17 mouse cellular contexts compared by ENCODE assay signal in the genomic region with DNA sequence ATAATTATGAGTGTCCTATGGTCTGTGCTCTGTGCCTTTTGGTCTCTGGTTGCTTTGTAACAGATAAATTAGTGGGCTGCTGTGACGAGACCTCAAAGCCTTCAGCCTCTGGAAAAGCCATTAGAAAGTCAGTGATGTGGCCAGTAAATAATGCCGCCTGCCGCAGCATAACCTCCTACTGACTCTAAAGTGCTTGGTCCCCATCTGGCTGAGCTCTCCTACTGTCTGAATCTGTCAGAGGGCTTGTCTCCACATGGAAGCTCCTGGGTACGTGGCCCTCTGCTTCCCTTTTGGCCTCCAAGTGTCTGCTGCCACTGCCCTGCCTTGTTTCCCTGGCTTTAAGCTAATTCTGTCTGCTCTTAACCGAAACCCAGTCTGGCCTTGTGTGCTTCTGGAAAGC. TPM values are rescaled to one million over a fixed set of nuclear protein-coding genes. Genes with fewer than 3 reads are reported as not detected.
DNase-seq lines count a peak whose midpoint lies in the region; ATAC-seq and TF ChIP-seq lines count a peak whose summit lies in the region.
"Had no signal": no experiment of that assay in that cellular context is flagged by ENCODE, and none has a peak within 500 bp of the region (broad histone marks: within the 10 kb centered on the region; RNA-seq: fewer than 3 reads in every experiment).

No protein-coding gene starts in this region.

- TF ChIP-seq EP300 in heart, postnatal 0 days (IDR thresholded peaks at IDR 0.05; ENCODE audit: low read depth) = no peak

- H3K4me2 ChIP-seq in heart, postnatal 0 days (ENCODE audit: low read depth, low read length) = no peak overlapping the region
- H3K4me2 ChIP-seq: embryonic facial prominence, embryonic 12.5 days; liver, embryonic 11.5 days; stomach, embryonic 15.5 days had no signal

- H3K9me3 ChIP-seq in heart, postnatal 0 days (replicated peaks; ENCODE audit: control insufficient read depth, low read length) = no peaks in the 10 kb centered on the region
- H3K9me3 ChIP-seq in megakaryocyte, embryonic 14.5 days = no peaks in the 10 kb centered on the region
- H3K9me3 ChIP-seq: embryonic facial prominence, embryonic 12.5 days; midbrain, embryonic 10.5 days; stomach, embryonic 15.5 days had no signal

- H3K9ac ChIP-seq in heart, postnatal 0 days (replicated peaks; ENCODE audit: low read depth, low read length) = no peak overlapping the region
- H3K9ac ChIP-seq: embryonic facial prominence, embryonic 12.5 days; stomach, embryonic 15.5 days had no signal

- H3K4me1 ChIP-seq in heart, postnatal 0 days (ENCODE audit: control insufficient read depth, insufficient read depth) = peaks cover 11% of the 10 kb centered on the region
- H3K4me1 ChIP-seq in megakaryocyte, embryonic 14.5 days = peaks cover 98% of the 10 kb centered on the region
- H3K4me1 ChIP-seq: embryonic facial prominence, embryonic 12.5 days; stomach, embryonic 15.5 days had no signal

- no peak for TF ChIP-seq CTCF in heart, postnatal 0 days (IDR thresholded peaks at IDR 0.05; ENCODE audit: low read depth)

- no peaks in the 10 kb centered on the region for H3K27me3 ChIP-seq in heart, postnatal 0 days (ENCODE audit: control insufficient read depth, insufficient read depth, low read length)
- no peaks in the 10 kb centered on the region for H3K27me3 ChIP-seq in megakaryocyte, embryonic 14.5 days (replicated peaks)
- H3K27me3 ChIP-seq: embryonic facial prominence, embryonic 12.5 days; stomach, embryonic 15.5 days had no signal

- no peak overlapping the region for H3K4me3 ChIP-seq in heart, postnatal 0 days (ENCODE audit: low read depth, low read length)
- H3K4me3 ChIP-seq in megakaryocyte, embryonic 14.5 days (replicated peaks) = peak overlapping the region; percentile 10
- H3K4me3 ChIP-seq: embryonic facial prominence, embryonic 12.5 days; midbrain, embryonic 10.5 days; stomach, embryonic 15.5 days had no signal

- ATAC-seq in heart, postnatal 0 days (ENCODE audit: insufficient read depth, low read depth) = no peak
- ATAC-seq in megakaryocyte, adult 5-6 weeks (ENCODE audit: poor library complexity, severe bottlenecking) = no peak

- 63% methylated on average over 5 of the region's 5 CpGs for WGBS in heart, postnatal 0 days

- intact Hi-C loops in heart, postnatal 25 days (cut with DNase I) = no loop called here

- DNase-seq in gastrocnemius, postnatal 25 days = peak; percentile 48
- DNase-seq in gastrocnemius, adult 18-20 months (ENCODE audit: low spot score) = no peak
- DNase-seq in heart, postnatal 0 days (ENCODE audit: low spot score) = no peak
- DNase-seq in heart, postnatal 25 days (ENCODE audit: low spot score) = no peak
- no peak for DNase-seq in adrenal gland, postnatal 25 days
- no peak for DNase-seq in spleen, postnatal 36 days (ENCODE audit: low spot score in 2 of 2)
- DNase-seq: cerebellum, adult 11 months; cerebellum, postnatal 36 days; kidney, postnatal 10 days; thymus, postnatal 14 days had no signal

- peak overlapping the region; percentile 51 for H3K27ac ChIP-seq in heart, postnatal 0 days (ENCODE audit: low read depth)
- H3K27ac ChIP-seq: embryonic facial prominence, embryonic 12.5 days; midbrain, embryonic 10.5 days; stomach, embryonic 15.5 days had no signal

- H3K36me3 ChIP-seq in heart, postnatal 0 days (replicated peaks; ENCODE audit: control insufficient read depth, insufficient read depth, low read length) = peaks cover 53% of the 10 kb centered on the region
- H3K36me3 ChIP-seq in megakaryocyte, embryonic 14.5 days (replicated peaks; ENCODE audit: low read length) = peaks cover 81% of the 10 kb centered on the region

RNA-seq across cellular contexts. Expression of gene Ak2, which starts 17.8 kb away (rescaled TPM):
- 10 to 100 TPM; 27.4 to 36.0 TPM for total RNA-seq in gastrocnemius, postnatal 25 days (2021)
- total RNA-seq in gastrocnemius, adult 18-20 months (2021) = 10 to 100 TPM; 24.1 to 24.3 TPM
- 46.0 and 58.6 TPM in 2 replicates for total RNA-seq in heart, postnatal 0 days (2014; rRNA removed; ENCODE audit: low replicate concordance)
- 148 and 153 TPM in 2 replicates for polyA plus RNA-seq in heart, postnatal 0 days (2015; fragmentation: Nextera tagmentation; extraction: Ambion mirVana)
- 10 to 100 TPM; 72.9 to 73.9 TPM for total RNA-seq in heart, postnatal 25 days (2021)
- 29.1 and 128 TPM in 2 replicates for polyA plus RNA-seq in megakaryocyte, embryonic 14.5 days (2012; ENCODE audit: insufficient read depth, low replicate concordance)
- total RNA-seq in megakaryocyte, adult 5-6 weeks (2015) = 41.2 and 48.0 TPM in 2 replicates
- total RNA-seq in megakaryocyte, adult 5-6 weeks (2017) = 69.0 and 71.2 TPM in 2 replicates
- 121 and 128 TPM in 2 replicates for total RNA-seq in adrenal gland, postnatal 25 days (2021)

RNA-seq across cellular contexts. Expression of gene Azin2, which starts 47.3 kb away (rescaled TPM):
- 1 to 10 TPM; 1.8 to 3.1 TPM for total RNA-seq in gastrocnemius, postnatal 25 days (2021)
- 1 to 10 TPM; 2.3 to 3.4 TPM for total RNA-seq in gastrocnemius, adult 18-20 months (2021)
- 4.8 and 7.7 TPM in 2 replicates for total RNA-seq in heart, postnatal 0 days (2014; rRNA removed; ENCODE audit: low replicate concordance)
- 6.0 and 7.1 TPM in 2 replicates for polyA plus RNA-seq in heart, postnatal 0 days (2015; fragmentation: Nextera tagmentation; extraction: Ambion mirVana)
- total RNA-seq in heart, postnatal 25 days (2021) = 1 to 10 TPM; 2.1 to 3.2 TPM
- polyA plus RNA-seq in megakaryocyte, embryonic 14.5 days (2012; ENCODE audit: insufficient read depth, low replicate concordance) = 7.6 and 12.2 TPM in 2 replicates
- 0.25 and 0.38 TPM in 2 replicates for total RNA-seq in megakaryocyte, adult 5-6 weeks (2015)
- total RNA-seq in megakaryocyte, adult 5-6 weeks (2017) = 0.29 and 1.5 TPM in 2 replicates
- 36.0 and 44.8 TPM in 2 replicates for total RNA-seq in adrenal gland, postnatal 25 days (2021)
- total RNA-seq: neutrophil, adult 5-6 weeks had no signal

RNA-seq across cellular contexts. Expression of gene Rnf19b, which starts 48.5 kb away (rescaled TPM):
- total RNA-seq in gastrocnemius, postnatal 25 days (2021) = 10 to 100 TPM; 17.8 to 20.2 TPM
- 10 to 100 TPM; 23.3 to 24.4 TPM for total RNA-seq in gastrocnemius, adult 18-20 months (2021)
- total RNA-seq in heart, postnatal 0 days (2014; rRNA removed; ENCODE audit: low replicate concordance) = 25.6 and 46.0 TPM in 2 replicates
- 5.8 and 7.2 TPM in 2 replicates for polyA plus RNA-seq in heart, postnatal 0 days (2015; fragmentation: Nextera tagmentation; extraction: Ambion mirVana)
- total RNA-seq in heart, postnatal 25 days (2021) = 10 to 100 TPM; 21.8 to 21.9 TPM
- polyA plus RNA-seq in megakaryocyte, embryonic 14.5 days (2012; ENCODE audit: insufficient read depth, low replicate concordance) = 696 and 878 TPM in 2 replicates
- total RNA-seq in megakaryocyte, adult 5-6 weeks (2015) = 20.2 and 24.2 TPM in 2 replicates
- 52.8 and 56.8 TPM in 2 replicates for total RNA-seq in megakaryocyte, adult 5-6 weeks (2017)
- total RNA-seq in adrenal gland, postnatal 25 days (2021) = 20.5 and 29.8 TPM in 2 replicates
